8 mouse cellular contexts compared by ENCODE assay signal in genomic region chr6:8485414-8486175, GRCm38 (mm10). TPM values are rescaled to one million over a fixed set of nuclear protein-coding genes. Genes with fewer than 3 reads are reported as not detected.
DNase-seq lines count a peak whose midpoint lies in the region; ATAC-seq and TF ChIP-seq lines count a peak whose summit lies in the region.
"Had no signal": no experiment of that assay in that cellular context is flagged by ENCODE, and none has a peak within 500 bp of the region (broad histone marks: within the 10 kb centered on the region; RNA-seq: fewer than 3 reads in every experiment).

No protein-coding gene starts in this region.

- H3K36me3 ChIP-seq in liver, embryonic 14.5 days (replicated peaks; ENCODE audit: control insufficient read depth, insufficient read depth, low read depth): no peaks in the 10 kb centered on the region
- H3K36me3 ChIP-seq in spleen, adult 2 months (ENCODE audit: control insufficient read depth, insufficient read depth, low read length): no peaks in the 10 kb centered on the region
- no peaks in the 10 kb centered on the region for H3K36me3 ChIP-seq in hindbrain, embryonic 11.5 days (ENCODE audit: control insufficient read depth, insufficient read depth, low read length)
- H3K36me3 ChIP-seq: hindbrain, embryonic 12.5 days had no signal

- no peaks in the 10 kb centered on the region for H3K9me3 ChIP-seq in liver, embryonic 14.5 days (ENCODE audit: control insufficient read depth, low read length)
- H3K9me3 ChIP-seq in hindbrain, embryonic 11.5 days (ENCODE audit: control insufficient read depth, low read length): no peaks in the 10 kb centered on the region
- H3K9me3 ChIP-seq: hindbrain, embryonic 12.5 days had no signal

- peaks cover 27 to 35% of the 10 kb centered on the region in 2 experiments for H3K4me1 ChIP-seq in liver, embryonic 14.5 days (replicated peaks; ENCODE audit: control insufficient read depth in 2 of 2, insufficient read depth in 2 of 2, low read length in 1 of 2)
- peaks cover 15% of the 10 kb centered on the region for H3K4me1 ChIP-seq in spleen, adult 2 months (ENCODE audit: control insufficient read depth, insufficient read depth, insufficient read length)
- H3K4me1 ChIP-seq in hindbrain, embryonic 11.5 days (replicated peaks; ENCODE audit: control insufficient read depth, insufficient read depth, low read length): no peaks in the 10 kb centered on the region
- H3K4me1 ChIP-seq: hindbrain, embryonic 12.5 days had no signal

- H3K4me2 ChIP-seq in liver, embryonic 14.5 days (ENCODE audit: low read depth): peak overlapping the region; percentile 42
- H3K4me2 ChIP-seq in hindbrain, embryonic 11.5 days (replicated peaks; ENCODE audit: low read depth, low read length): no peak overlapping the region
- H3K4me2 ChIP-seq: hindbrain, embryonic 12.5 days had no signal

- WGBS in liver, embryonic 14.5 days (ENCODE audit: insufficient replicate concordance): 66% methylated on average over 16 of the region's 16 CpGs
- WGBS in spleen, adult 2 months: 15% methylated on average over 16 of the region's 16 CpGs
- 89% methylated on average over 16 of the region's 16 CpGs for WGBS in hindbrain, embryonic 11.5 days

- peak; percentile 3 for TF ChIP-seq POLR2A in spleen, adult 2 months (IDR thresholded peaks at IDR 0.05; ENCODE audit: low read depth, low read length)

- H3K4me3 ChIP-seq in liver, embryonic 14.5 days (ENCODE audit: insufficient read depth in 1 of 2, low read depth in 2 of 2, low read length in 2 of 2): no peak overlapping the region
- H3K4me3 ChIP-seq in spleen, adult 2 months (ENCODE audit: extremely low read depth, insufficient read depth, insufficient read length): peak overlapping the region; percentile 39; the same call in 1 of the 2 replicates
- H3K4me3 ChIP-seq in hindbrain, embryonic 11.5 days (ENCODE audit: low read depth, low read length): no peak overlapping the region
- H3K4me3 ChIP-seq: hindbrain, embryonic 12.5 days had no signal

- peak overlapping the region; percentile 28; the same call in 1 of the 2 replicates for H3K27ac ChIP-seq in liver, embryonic 14.5 days
- H3K27ac ChIP-seq in spleen, adult 2 months (ENCODE audit: insufficient read depth, low read length): peak overlapping the region; percentile 84
- no peak overlapping the region for H3K27ac ChIP-seq in hindbrain, embryonic 11.5 days (ENCODE audit: low read depth, low read length)
- H3K27ac ChIP-seq: hindbrain, embryonic 12.5 days had no signal

- DNase-seq in A20 (ENCODE audit: low read depth, low spot score): peak; percentile 95
- peak; percentile 85 for DNase-seq in CD4-positive, CD25-positive, alpha-beta regulatory T cell, adult 2 months (ENCODE audit: low read depth, low spot score)
- no peak for DNase-seq in liver, embryonic 14.5 days (ENCODE audit: low read depth in 3 of 3, low spot score in 3 of 3)
- peak; percentile 69 to 87 for DNase-seq in spleen, adult 2 months (ENCODE audit: low read depth in 1 of 2, low spot score in 2 of 2)
- DNase-seq in adrenal gland, adult (ENCODE audit: inconsistent age in 2 of 2, low spot score in 1 of 2): no peak
- no peak for DNase-seq in hindbrain, embryonic 11.5 days (ENCODE audit: low spot score)

- no peak for TF ChIP-seq EP300 in liver, embryonic 14.5 days (IDR thresholded peaks at IDR 0.05; ENCODE audit: low read depth)

- no peak overlapping the region for H3K9ac ChIP-seq in liver, embryonic 14.5 days (replicated peaks)
- H3K9ac ChIP-seq in hindbrain, embryonic 11.5 days (ENCODE audit: low read depth, low read length): no peak overlapping the region
- H3K9ac ChIP-seq: hindbrain, embryonic 12.5 days had no signal

- no peaks in the 10 kb centered on the region for H3K27me3 ChIP-seq in liver, embryonic 14.5 days (ENCODE audit: control insufficient read depth, insufficient read depth, low read length)
- H3K27me3 ChIP-seq in spleen, adult 2 months (ENCODE audit: control insufficient read depth, insufficient read depth, low read length): no peaks in the 10 kb centered on the region
- no peaks in the 10 kb centered on the region for H3K27me3 ChIP-seq in hindbrain, embryonic 11.5 days (ENCODE audit: control insufficient read depth, insufficient read depth, low read length)
- H3K27me3 ChIP-seq: hindbrain, embryonic 12.5 days had no signal

- ATAC-seq in liver, embryonic 14.5 days (ENCODE audit: insufficient read depth): peak; percentile 12; the same call in 1 of the 2 replicates
- ATAC-seq in megakaryocyte-erythroid progenitor cell, adult 5-6 weeks (replicated peaks; ENCODE audit: low FRiP score, low TSS enrichment, poor library complexity, severe bottlenecking): no peak
- no peak for ATAC-seq in hindbrain, embryonic 11.5 days (ENCODE audit: low FRiP score)

- no peak for TF ChIP-seq CTCF in liver, embryonic 14.5 days (IDR thresholded peaks at IDR 0.05; ENCODE audit: low read depth)
- no peak for TF ChIP-seq CTCF in spleen, adult 2 months (IDR thresholded peaks at IDR 0.05; ENCODE audit: extremely low read depth, insufficient read depth, insufficient read length, insufficient replicate concordance)

RNA-seq across cellular contexts. Expression of gene Glcci1, which starts 23.8 kb away (rescaled TPM):
- 0.84 and 1.2 TPM in 2 replicates for polyA plus RNA-seq in liver, embryonic 14.5 days (2012; rRNA removed)
- 1.5 and 2.4 TPM in 2 replicates for polyA plus RNA-seq in liver, embryonic 14.5 days (2014; fragmentation: Nextera tagmentation; extraction: Ambion mirVana)
- 11.2 and 14.0 TPM in 2 replicates for polyA plus RNA-seq in spleen, adult 2 months (2012; rRNA removed)
- 11.0 and 16.9 TPM in 2 replicates for total RNA-seq in megakaryocyte-erythroid progenitor cell, adult 5-6 weeks (2014; fragmentation: Nextera tagmentation)
- total RNA-seq in megakaryocyte-erythroid progenitor cell, adult 5-6 weeks (2017): 3.0 and 7.0 TPM in 2 replicates
- polyA plus RNA-seq in hindbrain, embryonic 11.5 days (2014; fragmentation: Nextera tagmentation; extraction: Ambion mirVana): 15.1 and 17.2 TPM in 2 replicates

Comparison
In these comparisons a context has a peak if more than half of its experiments do, and no peak if none do; other contexts are left out.
1. DNase-seq: peak in A20 (single experiment), CD4-positive, CD25-positive, alpha-beta regulatory T cell, adult 2 months (single experiment) and spleen, adult 2 months (2 of 2); none in liver, embryonic 14.5 days (0 of 3), adrenal gland, adult (0 of 2) and hindbrain, embryonic 11.5 days (single experiment).